Comparison of ENCODE assay signal across 8 mouse cellular contexts in genomic region chr4:122944408-122944807, GRCm38 (mm10). TPM values are rescaled to one million over a fixed set of nuclear protein-coding genes. Genes with fewer than 3 reads are reported as not detected.
A peak's percentile ranks its signal among the peaks of the same experiment; 100 is the strongest.
DNase-seq lines count a peak whose midpoint lies in the region.

No protein-coding gene starts in this region.

- DNase-seq in cerebellum, postnatal 10 days = peak; percentile 68 to 70
- no peak for DNase-seq in cerebellum, adult 9-11 months
- peak; percentile 9 for DNase-seq in 3T3-L1 (ENCODE audit: low read depth, low spot score)
- peak; percentile 18 for DNase-seq in c-Kit-positive CD71-positive TER-119-positive erythroid progenitor cells, embryonic 14.5 days (ENCODE audit: low spot score)
- peak; percentile 31 for DNase-seq in kidney, adult 9 months
- peak; percentile 73 for DNase-seq in naive thymus-derived CD4-positive, alpha-beta T cell, adult 2 months (ENCODE audit: low read depth)
- DNase-seq in urinary bladder, postnatal 10 days (ENCODE audit: low spot score) = no peak
- no peak for DNase-seq in layer of hippocampus, postnatal 36 days

RNA-seq across cellular contexts. Expression of gene Mfsd2a, which starts 16.6 kb away (rescaled TPM):
- 10 to 100 TPM; 34.0 to 52.7 TPM for total RNA-seq in layer of hippocampus, postnatal 36 days (2021)

RNA-seq across cellular contexts. Expression of gene Mycl, which starts 51.0 kb away (rescaled TPM):
- 10 to 100 TPM; 32.9 to 35.0 TPM for total RNA-seq in layer of hippocampus, postnatal 36 days (2021)

RNA-seq across cellular contexts. Expression of gene Cap1, which starts 58.6 kb away (rescaled TPM):
- total RNA-seq in layer of hippocampus, postnatal 36 days (2021) = 100 to 1,000 TPM; 305 to 314 TPM

Comparison
In these comparisons a context has a peak if more than half of its experiments do, and no peak if none do; other contexts are left out.
1. DNase-seq: peak in cerebellum, postnatal 10 days (2 of 2), 3T3-L1 (single experiment), c-Kit-positive CD71-positive TER-119-positive erythroid progenitor cells, embryonic 14.5 days (single experiment), kidney, adult 9 months (single experiment) and naive thymus-derived CD4-positive, alpha-beta T cell, adult 2 months (single experiment); none in cerebellum, adult 9-11 months (single experiment), urinary bladder, postnatal 10 days (single experiment) and layer of hippocampus, postnatal 36 days (0 of 2).